Mouse (Mus musculus) ES-Bruce4 (cell line): ENCODE data around the gene Dgkd.

Experiments
- CTCF ChIP-seq: IDR thresholded peaks from one replicate; pipeline ENCODE4 v1.8.1; 2011; ENCODE audit warnings: low read depth, low read length
- EP300 ChIP-seq: IDR thresholded peaks from 2 replicates; pipeline ENCODE4 v1.6.1; 2011; ENCODE audit warnings: low read depth, low read length; ENCODE audit not compliant: insufficient read depth
- POLR2A ChIP-seq: IDR thresholded peaks from one replicate; pipeline ENCODE4 v1.8.1; 2011; ENCODE audit warnings: low read length; ENCODE audit not compliant: insufficient read depth

DNA sequence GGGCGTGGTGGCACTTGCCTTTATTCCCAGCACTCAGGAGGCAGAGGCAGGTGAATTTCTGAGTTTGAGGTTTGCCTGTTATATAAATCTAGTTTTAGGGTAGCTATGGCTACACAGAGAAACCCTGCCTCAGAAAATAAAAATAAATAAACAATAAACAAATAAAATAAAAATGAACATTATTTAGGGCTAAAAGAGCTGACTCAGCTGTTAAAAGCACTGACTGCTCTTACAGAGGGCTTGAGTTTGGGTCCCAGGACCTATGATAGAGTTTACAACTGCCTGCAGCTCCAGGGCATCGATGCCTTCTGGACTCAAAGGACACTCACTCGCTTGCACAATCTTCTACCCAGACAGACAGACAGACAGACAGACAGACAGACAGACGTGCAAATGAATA lies 40.3 kb downstream of the Dgkd start:
- TF ChIP-seq EP300 = no peak
- TF ChIP-seq CTCF = no peak
- TF ChIP-seq POLR2A = no peak
